Mouse (Mus musculus) midbrain, embryonic 14.5 days (tissue): ENCODE measurements at regions not wholly inside any gene's neighbourhood (a gene's known extent, or its start where the extent isn't known, plus 50 kb on each side); places are given as distances from the start of the nearest gene placed in this dataset.

Source experiments
- ATAC-seq: fragments of 200-750 bp; cut with Nextera tagmentation; 2 replicates; pipeline ENCODE4 v1.8.0; 2017; ENCODE audit warnings: moderate number of reproducible peaks, moderate library complexity; ENCODE audit not compliant: low FRiP score, low TSS enrichment
- DNase-seq: peaks from one replicate; pipeline ENCODE4 v3.0.0-alpha.2; 2015
- H3K27ac ChIP-seq: fragments of 300-500 bp; sonication (generic); replicated peaks from 2 replicates; pipeline ENCODE4 v1.5.1; 2014; ENCODE audit warnings: mild to moderate bottlenecking, low read depth, low read length, moderate library complexity
- H3K27me3 ChIP-seq: fragments of 300-500 bp; sonication (generic); 2 replicates; pipeline ENCODE4 v1.6.1; 2014; ENCODE audit warnings: low read length, control low read depth, mixed read lengths; ENCODE audit not compliant: control insufficient read depth, insufficient read depth
- H3K36me3 ChIP-seq: fragments of 300-500 bp; sonication (generic); 2 replicates; pipeline ENCODE4 v1.6.1; 2014; ENCODE audit warnings: low read length, control low read depth; ENCODE audit not compliant: control insufficient read depth, insufficient read depth
- H3K4me1 ChIP-seq: fragments of 300-500 bp; sonication (generic); 2 replicates; pipeline ENCODE4 v1.6.1; 2014; ENCODE audit warnings: mild to moderate bottlenecking, antibody characterized with exemption, low read length, control low read depth; ENCODE audit not compliant: control insufficient read depth, insufficient read depth
- H3K4me2 ChIP-seq: fragments of 300-500 bp; sonication (generic); 2 replicates; pipeline ENCODE4 v1.6.1; 2014; ENCODE audit warnings: mild to moderate bottlenecking, low read length, moderate library complexity
- H3K4me3 ChIP-seq: fragments of 300-500 bp; sonication (generic); replicated peaks from 2 replicates; pipeline ENCODE4 v1.5.1; 2014; ENCODE audit warnings: low read depth, low read length
- H3K9ac ChIP-seq: fragments of 300-500 bp; sonication (generic); replicated peaks from 2 replicates; pipeline ENCODE4 v1.6.1; 2014; ENCODE audit warnings: mild to moderate bottlenecking, low read length, moderate library complexity
- H3K9me3 ChIP-seq: fragments of 300-500 bp; sonication (generic); 2 replicates; pipeline ENCODE4 v1.6.1; 2016; ENCODE audit warnings: low read length, control low read depth, mixed read lengths; ENCODE audit not compliant: control insufficient read depth
- WGBS: fragments of 180-500 bp; shearing (Covaris S2); extraction: QIAGEN DNeasy Blood & Tissue Kit; methylation state at CpG from one replicate; pipeline ENCODE4 v1.1.7; 2014; 5-methylcytosine and 5-hydroxymethylcytosine counted together

GRCm38 (mm10) chr6:116829341-116829740 is 112.6 kb upstream of the Tmem72 start:
- 39% methylated on average over 2 of the region's 2 CpGs for WGBS
- Histone ChIP-seq H3K27ac (no peak overlapping the region), H3K4me1 (no peaks in the 10 kb centered on the region), H3K9me3 (no peaks in the 10 kb centered on the region), H3K27me3 (no peaks in the 10 kb centered on the region), H3K9ac (no peak overlapping the region), H3K36me3 (no peaks in the 10 kb centered on the region), H3K4me2 (no peak overlapping the region), H3K4me3 (no peak overlapping the region)
- DNase-seq (peak; percentile 82), ATAC-seq (peak; percentile 68)

GRCm38 (mm10) chr6:116845990-116846862 is 129.5 kb upstream of the Tmem72 start:
- WGBS, result 90% methylated on average over 11 of the region's 11 CpGs
- H3K4me2 ChIP-seq, result no peak overlapping the region
- H3K9ac ChIP-seq, result no peak overlapping the region
- DNase-seq (no peak), ATAC-seq (no peak)
- H3K27me3 ChIP-seq, result no peaks in the 10 kb centered on the region
- no peaks in the 10 kb centered on the region for H3K9me3 ChIP-seq
- no peak overlapping the region for H3K4me3 ChIP-seq
- no peaks in the 10 kb centered on the region for H3K36me3 ChIP-seq
- no peak overlapping the region for H3K27ac ChIP-seq
- H3K4me1 ChIP-seq, result no peaks in the 10 kb centered on the region

DNA sequence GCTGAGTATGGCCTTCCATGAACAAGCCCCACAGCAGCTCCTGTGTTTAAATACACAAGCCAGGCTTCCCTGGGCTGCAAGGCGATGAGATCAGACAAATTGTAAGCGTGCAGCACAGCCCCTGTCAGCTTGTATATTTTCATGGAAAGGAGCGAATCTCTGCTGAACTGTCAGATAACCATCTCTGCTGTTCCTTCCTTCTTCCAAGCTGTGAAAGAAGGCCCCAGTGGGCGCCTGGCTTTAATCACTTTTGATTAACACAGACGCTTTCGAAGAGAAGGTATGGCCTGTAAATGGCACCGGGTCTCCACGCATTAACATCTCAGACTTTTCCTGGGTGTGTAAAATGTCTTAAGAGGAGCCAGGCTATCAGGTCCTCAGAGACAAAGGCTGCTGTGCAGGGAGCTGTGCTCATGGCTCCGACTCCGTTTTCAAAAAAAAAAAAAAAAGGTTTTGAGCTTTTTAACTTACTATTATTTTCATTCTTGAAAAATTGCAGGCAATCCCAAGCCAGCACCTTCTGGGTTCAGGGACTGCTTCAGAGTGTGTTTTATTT is 131.9 kb upstream of the Tmem72 start:
- peak; percentile 20 for DNase-seq
- Histone ChIP-seq H3K27ac (0 out of 2 replicates have a peak overlapping the region, but pooled peaks have one; percentile 49), H3K4me1 (no peaks in the 10 kb centered on the region), H3K9me3 (no peaks in the 10 kb centered on the region), H3K4me2 (no peak overlapping the region), H3K4me3 (no peak overlapping the region), H3K27me3 (no peaks in the 10 kb centered on the region), H3K36me3 (no peaks in the 10 kb centered on the region), H3K9ac (no peak overlapping the region)
- ATAC-seq, result no peak
- WGBS, result 63% methylated on average over 10 of the region's 10 CpGs

- 69% methylated on average over 6 of the region's 6 CpGs for WGBS
Measured at GRCm38 (mm10) chr6:116854029-116854428, 137.3 kb upstream of the Tmem72 start.

DNA sequence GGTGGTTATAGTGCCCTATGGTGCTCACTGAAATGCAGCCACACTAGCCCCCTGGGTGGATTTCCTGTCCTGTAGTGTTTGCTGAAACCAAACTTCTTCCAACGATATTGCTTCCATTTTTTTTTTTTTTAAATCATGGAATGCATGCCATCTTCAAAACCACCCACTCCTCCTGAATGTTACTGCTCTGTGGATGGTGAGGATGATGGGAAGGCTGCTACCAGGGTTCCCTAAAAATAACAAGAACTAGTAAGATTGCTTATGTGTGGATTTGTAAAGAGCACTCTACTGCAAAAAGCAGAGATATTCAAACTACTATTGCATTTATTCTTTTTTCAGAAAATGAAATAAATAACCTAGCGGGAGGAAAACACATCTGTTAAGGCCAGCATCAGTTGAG is 139.4 kb upstream of the Tmem72 start:
- H3K36me3 ChIP-seq, result no peaks in the 10 kb centered on the region
- WGBS, result 80% methylated on average over 2 of the region's 2 CpGs
- no peaks in the 10 kb centered on the region for H3K4me1 ChIP-seq
- no peak overlapping the region for H3K27ac ChIP-seq
- H3K9ac ChIP-seq, result no peak overlapping the region
- no peak for ATAC-seq
- no peak for DNase-seq
- no peaks in the 10 kb centered on the region for H3K27me3 ChIP-seq
- no peaks in the 10 kb centered on the region for H3K9me3 ChIP-seq
- H3K4me2 ChIP-seq, result no peak overlapping the region
- no peak overlapping the region for H3K4me3 ChIP-seq

More at GRCm38 (mm10) chr6:116854029-116854428, 137.3 kb upstream of the Tmem72 start:
- H3K9me3 ChIP-seq, result no peaks in the 10 kb centered on the region
- H3K4me2 ChIP-seq, result no peak overlapping the region
- no peaks in the 10 kb centered on the region for H3K36me3 ChIP-seq
- H3K9ac ChIP-seq, result no peak overlapping the region
- ATAC-seq (no peak), DNase-seq (peak; percentile 31)
- H3K4me3 ChIP-seq, result no peak overlapping the region
- no peak overlapping the region for H3K27ac ChIP-seq
- H3K27me3 ChIP-seq, result no peaks in the 10 kb centered on the region
- H3K4me1 ChIP-seq, result no peaks in the 10 kb centered on the region

DNA sequence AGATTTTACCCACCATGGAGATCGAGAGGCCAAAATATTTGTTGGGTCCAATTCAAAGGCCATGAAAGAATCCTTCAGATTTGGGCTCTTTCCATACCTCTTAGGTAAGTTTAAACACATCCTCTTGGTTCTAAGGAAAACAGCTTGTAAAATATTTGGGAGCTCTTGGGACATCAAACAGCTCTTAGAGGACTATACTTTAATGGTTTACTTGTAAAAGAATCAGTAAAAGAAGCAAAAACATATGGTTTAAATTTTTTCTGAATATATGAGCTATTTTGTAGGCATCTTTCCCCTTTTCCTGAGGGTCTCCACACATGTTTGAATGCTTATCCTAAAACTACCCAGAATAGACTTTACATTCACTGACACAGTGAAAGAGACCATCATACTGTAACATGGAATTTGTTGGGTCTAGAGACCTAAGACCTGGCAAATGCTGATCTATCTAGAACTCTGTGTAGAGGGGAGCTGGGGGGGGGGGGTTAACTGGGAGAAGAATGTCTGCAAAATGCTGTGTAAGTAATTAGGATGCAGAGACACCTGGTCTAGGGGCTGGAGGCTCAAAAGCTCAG is 140.3 kb upstream of the Tmem72 start:
- H3K9ac ChIP-seq, result no peak overlapping the region
- H3K4me2 ChIP-seq, result no peak overlapping the region
- H3K27me3 ChIP-seq, result no peaks in the 10 kb centered on the region
- H3K9me3 ChIP-seq, result no peaks in the 10 kb centered on the region
- WGBS, result 98% methylated on average over 1 of the region's 1 CpGs
- no peak for DNase-seq
- no peak for ATAC-seq
- no peak overlapping the region for H3K4me3 ChIP-seq
- no peaks in the 10 kb centered on the region for H3K4me1 ChIP-seq
- no peak overlapping the region for H3K27ac ChIP-seq
- no peaks in the 10 kb centered on the region for H3K36me3 ChIP-seq

- Histone ChIP-seq H3K9me3 (no peaks in the 10 kb centered on the region), H3K27me3 (no peaks in the 10 kb centered on the region), H3K36me3 (no peaks in the 10 kb centered on the region), H3K4me1 (no peaks in the 10 kb centered on the region), H3K4me3 (no peak overlapping the region), H3K4me2 (no peak overlapping the region), H3K9ac (no peak overlapping the region), H3K27ac (no peak overlapping the region)
- ATAC-seq (no peak), DNase-seq (peak; percentile 14)
- 41% methylated on average over 2 of the region's 2 CpGs for WGBS
Measured at GRCm38 (mm10) chr6:116863130-116863529, 146.4 kb upstream of the Tmem72 start.

GRCm38 (mm10) chr6:116863626-116864025 is 146.9 kb upstream of the Tmem72 start:
- H3K4me2 ChIP-seq, result no peak overlapping the region
- DNase-seq (no peak), ATAC-seq (no peak)
- no peak overlapping the region for H3K9ac ChIP-seq
- H3K27me3 ChIP-seq, result no peaks in the 10 kb centered on the region
- H3K27ac ChIP-seq, result no peak overlapping the region
- no peaks in the 10 kb centered on the region for H3K4me1 ChIP-seq
- H3K9me3 ChIP-seq, result no peaks in the 10 kb centered on the region
- WGBS, result 72% methylated on average over 2 of the region's 2 CpGs
- H3K36me3 ChIP-seq, result no peaks in the 10 kb centered on the region
- H3K4me3 ChIP-seq, result no peak overlapping the region
